Mouse (Mus musculus): ENCODE results near the gene Cyp2d22. TPM values are rescaled to one million over a fixed set of nuclear protein-coding genes. Genes with fewer than 3 reads are reported as not detected.

Gene Cyp2d22
- polyA plus RNA-seq, 1 experiment from 2014 or later: 5.9 TPM

GRCm38 (mm10) chr15:82354126-82354945, 25.7 kb downstream of the Cyp2d22 start, which contains the start of gene Ndufa6:
Gene Ndufa6 (minus strand): TSS chr15:82354322.
- 1% methylated on average over 57 of the region's 57 CpGs for WGBS
- H3K4me1 ChIP-seq (ENCODE audit: control insufficient read depth, insufficient read depth, low read length): peaks cover 15% of the 10 kb centered on the region; the same call in 1 of the 2 replicates
- peak within 1 kb of the TSS; percentile 58 for H3K4me3 ChIP-seq (ENCODE audit: low read depth, low read length)
- H3K36me3 ChIP-seq (ENCODE audit: control insufficient read depth, insufficient read depth, low read length): peaks cover 14% of the 10 kb centered on the region
- no peaks in the 10 kb centered on the region for H3K9me3 ChIP-seq (ENCODE audit: control insufficient read depth, low read depth, low read length)
- peak within 1 kb of the TSS; percentile 57 for H3K9ac ChIP-seq (replicated peaks; ENCODE audit: low read depth, low read length)
- H3K27ac ChIP-seq (ENCODE audit: low read length): peak within 1 kb of the TSS; percentile 73
- no peaks in the 10 kb centered on the region for H3K27me3 ChIP-seq (ENCODE audit: control insufficient read depth, insufficient read depth, low read length)
- ATAC-seq (ENCODE audit: insufficient number of reproducible peaks, insufficient read depth, low FRiP score, low read depth): peak; percentile 99
- peak within 1 kb of the TSS; percentile 68 for H3K4me2 ChIP-seq (replicated peaks; ENCODE audit: low read depth, low read length)

- Histone ChIP-seq H3K9ac (replicated peaks; ENCODE audit: low read depth, low read length) (peak overlapping the region; percentile 57), H3K4me2 (replicated peaks; ENCODE audit: low read depth, low read length) (peak overlapping the region; percentile 68), H3K4me1 (ENCODE audit: control insufficient read depth, insufficient read depth, low read length) (peaks cover 12% of the 10 kb centered on the region; the same call in 1 of the 2 replicates), H3K9me3 (ENCODE audit: control insufficient read depth, low read depth, low read length) (no peaks in the 10 kb centered on the region), H3K4me3 (ENCODE audit: low read depth, low read length) (peak overlapping the region; percentile 58), H3K27me3 (ENCODE audit: control insufficient read depth, insufficient read depth, low read length) (no peaks in the 10 kb centered on the region), H3K27ac (ENCODE audit: low read length) (peak overlapping the region; percentile 46; the same call in 1 of the 2 replicates), H3K36me3 (ENCODE audit: control insufficient read depth, insufficient read depth, low read length) (peaks cover 20% of the 10 kb centered on the region)
- ATAC-seq (ENCODE audit: insufficient number of reproducible peaks, insufficient read depth, low FRiP score, low read depth): peak; percentile 16; the same call in 1 of the 2 replicates
- under 1% methylated on average over 23 of the region's 23 CpGs for whole genome bisulfite sequencing
Measured at GRCm38 (mm10) chr15:82353745-82354113, 26.3 kb downstream of the Cyp2d22 start.

GRCm38 (mm10) chr15:82353078-82353744, 26.8 kb downstream of the Cyp2d22 start:
- Histone ChIP-seq H3K27me3 (ENCODE audit: control insufficient read depth, insufficient read depth, low read length) (no peaks in the 10 kb centered on the region), H3K36me3 (ENCODE audit: control insufficient read depth, insufficient read depth, low read length) (peaks cover 25% of the 10 kb centered on the region)
- WGBS: 26% methylated on average over 14 of the region's 14 CpGs

GRCm38 (mm10) chr15:82351480-82351879, 28.6 kb downstream of the Cyp2d22 start:
- 55% methylated on average over 3 of the region's 3 CpGs for WGBS
- Histone ChIP-seq H3K36me3 (ENCODE audit: control insufficient read depth, insufficient read depth, low read length) (peaks cover 26% of the 10 kb centered on the region), H3K27me3 (ENCODE audit: control insufficient read depth, insufficient read depth, low read length) (no peaks in the 10 kb centered on the region), H3K9ac (replicated peaks; ENCODE audit: low read depth, low read length) (no peak overlapping the region), H3K27ac (ENCODE audit: low read length) (no peak overlapping the region), H3K4me2 (replicated peaks; ENCODE audit: low read depth, low read length) (no peak overlapping the region), H3K4me3 (ENCODE audit: low read depth, low read length) (no peak overlapping the region; the same call in 1 of the 2 replicates), H3K4me1 (ENCODE audit: control insufficient read depth, insufficient read depth, low read length) (peaks cover 19% of the 10 kb centered on the region; the same call in 1 of the 2 replicates), H3K9me3 (ENCODE audit: control insufficient read depth, low read depth, low read length) (no peaks in the 10 kb centered on the region)
- no peak for ATAC-seq (ENCODE audit: insufficient number of reproducible peaks, insufficient read depth, low FRiP score, low read depth)

More at GRCm38 (mm10) chr15:82353078-82353744, 26.8 kb downstream of the Cyp2d22 start:
- H3K4me2 ChIP-seq (replicated peaks; ENCODE audit: low read depth, low read length): peak overlapping the region; percentile 68
- H3K9me3 ChIP-seq (ENCODE audit: control insufficient read depth, low read depth, low read length): no peaks in the 10 kb centered on the region
- H3K4me3 ChIP-seq (ENCODE audit: low read depth, low read length): peak overlapping the region; percentile 58
- no peak for ATAC-seq (ENCODE audit: insufficient number of reproducible peaks, insufficient read depth, low FRiP score, low read depth)
- H3K4me1 ChIP-seq (ENCODE audit: control insufficient read depth, insufficient read depth, low read length): peaks cover 10% of the 10 kb centered on the region; the same call in 1 of the 2 replicates
- H3K27ac ChIP-seq (ENCODE audit: low read length): no peak overlapping the region
- peak overlapping the region; percentile 57 for H3K9ac ChIP-seq (replicated peaks; ENCODE audit: low read depth, low read length)

GRCm38 (mm10) chr15:82350349-82350748, 29.7 kb downstream of the Cyp2d22 start:
- 83% methylated on average over 4 of the region's 4 CpGs for WGBS
- no peak overlapping the region for H3K27ac ChIP-seq (ENCODE audit: low read length)

GRCm38 (mm10) chr15:82348999-82349341, 31.1 kb downstream of the Cyp2d22 start:
- ATAC-seq (ENCODE audit: insufficient number of reproducible peaks, insufficient read depth, low FRiP score, low read depth): no peak
- H3K4me2 ChIP-seq (replicated peaks; ENCODE audit: low read depth, low read length): no peak overlapping the region
- no peaks in the 10 kb centered on the region for H3K27me3 ChIP-seq (ENCODE audit: control insufficient read depth, insufficient read depth, low read length)
- peaks cover 26% of the 10 kb centered on the region for H3K36me3 ChIP-seq (ENCODE audit: control insufficient read depth, insufficient read depth, low read length)
- H3K4me3 ChIP-seq (ENCODE audit: low read depth, low read length): no peak overlapping the region
- H3K9ac ChIP-seq (replicated peaks; ENCODE audit: low read depth, low read length): no peak overlapping the region
- H3K4me1 ChIP-seq (ENCODE audit: control insufficient read depth, insufficient read depth, low read length): peaks cover 16% of the 10 kb centered on the region; the same call in 1 of the 2 replicates
- H3K9me3 ChIP-seq (ENCODE audit: control insufficient read depth, low read depth, low read length): no peaks in the 10 kb centered on the region
- 78% methylated on average over 2 of the region's 2 CpGs for WGBS
- H3K27ac ChIP-seq (ENCODE audit: low read length): no peak overlapping the region

More at GRCm38 (mm10) chr15:82350349-82350748, 29.7 kb downstream of the Cyp2d22 start:
- Histone ChIP-seq H3K36me3 (ENCODE audit: control insufficient read depth, insufficient read depth, low read length) (peaks cover 26% of the 10 kb centered on the region), H3K4me1 (ENCODE audit: control insufficient read depth, insufficient read depth, low read length) (peaks cover 19% of the 10 kb centered on the region; the same call in 1 of the 2 replicates), H3K27me3 (ENCODE audit: control insufficient read depth, insufficient read depth, low read length) (no peaks in the 10 kb centered on the region), H3K4me3 (ENCODE audit: low read depth, low read length) (no peak overlapping the region), H3K9me3 (ENCODE audit: control insufficient read depth, low read depth, low read length) (no peaks in the 10 kb centered on the region), H3K4me2 (replicated peaks; ENCODE audit: low read depth, low read length) (no peak overlapping the region), H3K9ac (replicated peaks; ENCODE audit: low read depth, low read length) (no peak overlapping the region)
- ATAC-seq (ENCODE audit: insufficient number of reproducible peaks, insufficient read depth, low FRiP score, low read depth): no peak

- 80% methylated on average over 8 of the region's 8 CpGs for WGBS
- no peak overlapping the region for H3K4me2 ChIP-seq (replicated peaks; ENCODE audit: low read depth, low read length)
- H3K4me3 ChIP-seq (ENCODE audit: low read depth, low read length): no peak overlapping the region
- no peaks in the 10 kb centered on the region for H3K9me3 ChIP-seq (ENCODE audit: control insufficient read depth, low read depth, low read length)
- no peak overlapping the region for H3K27ac ChIP-seq (ENCODE audit: low read length)
- no peaks in the 10 kb centered on the region for H3K27me3 ChIP-seq (ENCODE audit: control insufficient read depth, insufficient read depth, low read length)
- H3K36me3 ChIP-seq (ENCODE audit: control insufficient read depth, insufficient read depth, low read length): peaks cover 26% of the 10 kb centered on the region
- no peak overlapping the region for H3K9ac ChIP-seq (replicated peaks; ENCODE audit: low read depth, low read length)
- H3K4me1 ChIP-seq (ENCODE audit: control insufficient read depth, insufficient read depth, low read length): peaks cover 16% of the 10 kb centered on the region; the same call in 1 of the 2 replicates
- no peak for ATAC-seq (ENCODE audit: insufficient number of reproducible peaks, insufficient read depth, low FRiP score, low read depth)
Measured at GRCm38 (mm10) chr15:82348258-82348998, 31.6 kb downstream of the Cyp2d22 start.

GRCm38 (mm10) chr15:82347852-82348251, 32.2 kb downstream of the Cyp2d22 start:
- no peaks in the 10 kb centered on the region for H3K27me3 ChIP-seq (ENCODE audit: control insufficient read depth, insufficient read depth, low read length)
- WGBS: 94% methylated on average over 12 of the region's 12 CpGs
- H3K4me2 ChIP-seq (replicated peaks; ENCODE audit: low read depth, low read length): no peak overlapping the region
- no peaks in the 10 kb centered on the region for H3K9me3 ChIP-seq (ENCODE audit: control insufficient read depth, low read depth, low read length)
- H3K4me1 ChIP-seq (ENCODE audit: control insufficient read depth, insufficient read depth, low read length): peaks cover 11% of the 10 kb centered on the region; the same call in 1 of the 2 replicates
- no peak overlapping the region for H3K9ac ChIP-seq (replicated peaks; ENCODE audit: low read depth, low read length)
- no peak overlapping the region for H3K4me3 ChIP-seq (ENCODE audit: low read depth, low read length)
- H3K27ac ChIP-seq (ENCODE audit: low read length): no peak overlapping the region
- peaks cover 26% of the 10 kb centered on the region for H3K36me3 ChIP-seq (ENCODE audit: control insufficient read depth, insufficient read depth, low read length)
- ATAC-seq (ENCODE audit: insufficient number of reproducible peaks, insufficient read depth, low FRiP score, low read depth): no peak

Data from stomach, embryonic 14.5 days (tissue).